Mouse (Mus musculus): ENCODE results near the gene Insl6.

GRCm38 (mm10) chr19:29292546-29292945 is 32.6 kb downstream of the Insl6 start:
- TF ChIP-seq CTCF (IDR thresholded peaks at IDR 0.05; ENCODE audit: extremely low read depth, insufficient read length, insufficient replicate concordance, low read depth, low read length) (no peak), POLR2A (IDR thresholded peaks at IDR 0.05; ENCODE audit: low read depth, low read length) (no peak)
